Mouse (Mus musculus): Measurements from ENCODE around the gene Pogz. TPM values are rescaled to one million over a fixed set of nuclear protein-coding genes. Genes with fewer than 3 reads are reported as not detected.

Gene Pogz
- 7.1 and 11.5 TPM in 2 replicates for polyA plus RNA-seq (2015; fragmentation: Nextera tagmentation; extraction: Ambion mirVana)

DNA sequence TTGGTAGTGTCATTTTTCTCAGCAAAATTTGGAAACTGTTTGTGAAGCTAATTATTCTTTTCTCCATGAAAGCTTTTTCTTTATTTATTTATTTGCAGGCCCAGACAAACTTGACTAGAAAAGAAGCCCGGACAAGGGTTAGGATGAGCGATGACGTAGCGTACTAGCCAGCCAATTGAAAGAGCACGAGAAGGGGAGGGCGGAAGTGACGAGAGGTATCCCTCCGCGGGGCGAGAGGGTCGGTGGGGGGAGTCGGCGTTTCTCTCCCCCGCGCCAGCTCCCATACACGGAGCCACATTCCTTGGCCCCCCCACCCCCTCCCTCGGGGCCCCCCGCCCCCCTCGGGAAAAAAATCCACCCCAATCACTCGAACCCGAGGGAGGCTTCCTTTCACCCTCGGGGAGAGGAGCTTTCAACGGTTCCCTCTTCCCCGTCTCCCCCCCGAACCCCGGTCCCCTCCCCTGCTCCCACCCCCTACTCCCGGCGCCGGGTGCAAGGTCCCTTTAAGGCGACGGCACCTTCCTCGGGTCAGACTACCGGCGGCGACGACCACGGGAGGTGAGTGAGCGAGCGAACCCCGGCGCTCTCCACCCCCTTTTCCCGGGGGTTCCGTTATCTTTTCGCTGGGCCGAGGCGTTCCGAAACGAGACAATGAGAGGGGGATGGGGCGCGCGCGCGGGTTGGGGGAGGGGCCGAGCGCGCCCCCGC is at the start of gene Pogz:
Pogz (plus strand) TSS at position 385 of the 708 bp plus-strand sequence.

DNA sequence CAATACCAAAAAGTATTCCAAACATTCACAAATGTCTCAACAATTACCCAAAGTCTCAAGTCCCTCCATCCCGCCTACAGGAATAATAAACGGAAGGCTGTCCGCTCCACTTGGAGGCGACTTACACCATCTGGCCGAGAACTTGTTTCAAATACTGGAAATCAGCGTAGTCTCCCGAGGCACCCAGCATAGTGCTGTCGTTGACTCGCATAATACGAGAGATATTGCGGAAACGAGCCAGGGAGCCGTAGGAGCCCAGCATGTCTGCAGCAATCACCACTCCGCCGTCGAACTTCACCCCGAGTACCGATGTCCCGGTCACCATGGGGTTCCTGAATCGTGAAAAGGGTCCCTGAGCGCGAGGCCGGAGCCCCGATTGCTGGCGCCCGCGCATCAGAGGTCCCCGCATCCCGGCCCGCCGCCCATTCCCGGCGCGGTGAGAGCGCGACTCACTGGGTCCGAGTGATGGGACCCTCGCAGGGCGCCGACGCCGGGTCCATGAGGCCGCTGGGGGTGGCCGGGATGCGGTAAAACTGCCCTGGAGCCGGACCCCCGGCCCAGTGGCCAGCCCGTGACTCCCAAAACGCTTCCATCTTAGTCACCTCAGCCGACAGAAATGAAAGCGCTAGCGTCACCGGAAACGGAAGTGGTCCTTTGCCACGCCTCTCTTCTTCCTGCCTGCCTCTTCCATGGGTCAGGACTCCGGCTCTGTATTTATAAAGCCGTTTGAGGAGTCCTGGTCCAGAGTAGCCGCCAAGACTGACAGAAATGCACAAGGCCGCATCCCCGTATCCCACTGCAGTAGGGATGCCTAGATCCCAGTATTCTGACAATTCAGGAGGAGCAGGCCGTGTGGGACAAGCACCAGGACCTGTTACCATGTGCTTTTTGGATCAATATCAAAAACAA is 49.2 kb downstream of the Pogz start, which contains the start of gene Psmb4:
Psmb4 (minus strand) TSS at position 646 of the 909 bp plus-strand sequence.

Other genes starting within 250 kb of the Pogz start
- not detected in 2 replicates for gene Gm10972, start 194.5 kb upstream of the Pogz start, polyA plus RNA-seq (2015; fragmentation: Nextera tagmentation; extraction: Ambion mirVana)
- gene Tuft1, start 178.7 kb upstream of the Pogz start, polyA plus RNA-seq (2015; fragmentation: Nextera tagmentation; extraction: Ambion mirVana) = 6.9 and 13.2 TPM in 2 replicates
- gene Selenbp2, start 144.0 kb upstream of the Pogz start, polyA plus RNA-seq (2015; fragmentation: Nextera tagmentation; extraction: Ambion mirVana) = 0.58 and 1.4 TPM in 2 replicates
- 2.1 and 2.3 TPM in 2 replicates for gene Cgn, start 51.1 kb upstream of the Pogz start, polyA plus RNA-seq (2015; fragmentation: Nextera tagmentation; extraction: Ambion mirVana)
- 330 and 355 TPM in 2 replicates for gene Psmb4, start 49.4 kb downstream of the Pogz start, polyA plus RNA-seq (2015; fragmentation: Nextera tagmentation; extraction: Ambion mirVana)
- 36.1 and 55.8 TPM in 2 replicates for gene Selenbp1, start 95.5 kb downstream of the Pogz start, polyA plus RNA-seq (2015; fragmentation: Nextera tagmentation; extraction: Ambion mirVana)
- 3.1 and 6.2 TPM in 2 replicates for gene Rfx5, start 116.5 kb downstream of the Pogz start, polyA plus RNA-seq (2015; fragmentation: Nextera tagmentation; extraction: Ambion mirVana)
- gene Pi4kb, start 137.2 kb downstream of the Pogz start, polyA plus RNA-seq (2015; fragmentation: Nextera tagmentation; extraction: Ambion mirVana) = 12.5 and 16.0 TPM in 2 replicates
- gene Zfp687, start 177.9 kb downstream of the Pogz start, polyA plus RNA-seq (2015; fragmentation: Nextera tagmentation; extraction: Ambion mirVana) = 10.9 and 19.5 TPM in 2 replicates
- gene Psmd4, start 205.0 kb downstream of the Pogz start, polyA plus RNA-seq (2015; fragmentation: Nextera tagmentation; extraction: Ambion mirVana) = 213 and 271 TPM in 2 replicates